Mouse (Mus musculus) erythroblast, adult 5-6 weeks (primary cell): ENCODE data around the gene Nudt3. TPM values are rescaled to one million over a fixed set of nuclear protein-coding genes. Genes with fewer than 3 reads are reported as not detected.
"Not testable (repeated sequence)": the region's sequence is repeated elsewhere in the genome, so short reads cannot be mapped to it uniquely, and the experiment has no call there.

ENCODE experiments used
- ATAC-seq: replicated peaks from 2 replicates; pipeline ENCODE4 v1.8.0; 2016; ENCODE audit warnings: moderate number of reproducible peaks, mild to moderate bottlenecking, moderate TSS enrichment, inconsistent platforms; ENCODE audit not compliant: poor library complexity, low FRiP score, severe bottlenecking
- total RNA-seq, 2 experiments: library from RNA; stranded (forward) in 1 of 2; stranded (reverse) in 1 of 2; fragments of 150-400 nt in 1 of 2; fragments of 200-764, 138-1000 nt in 1 of 2; gene quantifications; 2 replicates each; pipeline versions ENCODE4 v1.2.3 to v1.2.4; 2015 to 2017; ENCODE audit warnings: low replicate concordance in 2 of 2

The Nudt3 gene
- total RNA-seq (2015; ENCODE audit: low replicate concordance) (16.9 and 23.6 TPM in 2 replicates), total RNA-seq (2017; ENCODE audit: low replicate concordance) (26.0 and 34.3 TPM in 2 replicates)

DNA sequence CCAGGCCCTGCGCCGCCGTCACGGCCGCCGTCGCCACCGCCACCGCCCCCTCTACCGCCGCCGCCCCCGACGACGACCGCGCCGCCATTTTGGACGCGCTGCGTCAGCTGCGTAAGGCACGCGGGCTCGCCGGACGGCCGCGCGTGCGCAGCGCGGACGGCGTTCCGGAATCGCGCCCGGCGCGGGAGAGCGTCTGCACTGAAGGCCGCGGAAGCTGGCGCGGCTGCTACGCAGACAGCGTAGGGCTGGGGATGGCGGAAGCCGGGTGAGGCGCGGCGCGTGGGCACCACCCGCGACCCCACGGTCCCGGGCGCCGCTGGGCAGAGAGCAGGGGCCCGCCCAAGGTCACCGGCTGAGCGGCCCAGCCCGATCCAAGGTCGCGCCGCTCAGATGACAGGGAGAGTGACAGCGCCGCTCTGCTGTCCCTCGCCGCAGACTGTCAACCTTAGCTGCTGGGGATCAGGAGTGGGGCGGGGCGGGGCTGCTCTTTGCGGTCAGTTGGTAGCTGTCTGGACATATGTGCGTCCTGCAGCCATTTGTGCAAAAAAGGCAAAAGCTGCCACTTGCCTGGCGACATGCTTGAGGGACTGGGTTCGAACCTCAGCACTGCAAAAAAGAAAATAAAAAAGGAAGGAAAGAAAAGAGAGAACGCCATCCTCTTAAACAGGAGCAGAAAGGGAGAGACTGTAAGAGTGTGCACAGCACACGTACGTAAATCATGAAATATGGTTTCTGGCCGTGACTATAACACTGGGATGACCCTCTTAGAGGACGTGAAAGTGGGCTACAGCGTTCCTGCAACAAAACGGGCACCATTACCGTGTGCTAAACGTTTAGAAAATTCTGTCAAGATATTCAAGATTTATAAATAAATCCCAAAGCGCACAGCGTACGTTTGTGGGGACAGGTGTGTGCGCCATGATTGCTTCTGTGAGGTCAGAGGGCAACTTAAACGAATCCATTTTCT, at the start of gene Nudt3:
TSS of gene Nudt3 (minus strand) at position 136 of the 967 bp plus-strand sequence.
- peak; percentile 88 for ATAC-seq

DNA sequence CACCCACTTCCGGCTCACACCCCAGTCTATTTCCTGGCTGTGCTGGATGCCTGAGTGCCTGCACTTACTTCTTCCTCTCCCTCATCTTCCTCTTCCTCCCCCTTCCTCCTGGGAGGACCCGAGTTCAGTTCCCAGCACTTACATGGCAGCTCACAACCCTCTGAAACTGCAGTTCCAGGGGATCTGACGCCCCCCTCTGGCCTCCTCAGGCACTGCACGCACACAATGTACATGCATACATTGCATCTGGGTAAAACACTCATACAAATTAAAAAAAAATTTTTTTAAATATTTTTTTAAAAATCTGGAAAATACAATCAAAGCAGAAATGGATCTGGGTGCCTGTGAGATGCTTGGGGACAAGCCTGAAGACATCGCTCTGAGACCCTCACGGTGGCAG, 48.4 kb upstream of the Nudt3 start:
- ATAC-seq = no peak

DNA sequence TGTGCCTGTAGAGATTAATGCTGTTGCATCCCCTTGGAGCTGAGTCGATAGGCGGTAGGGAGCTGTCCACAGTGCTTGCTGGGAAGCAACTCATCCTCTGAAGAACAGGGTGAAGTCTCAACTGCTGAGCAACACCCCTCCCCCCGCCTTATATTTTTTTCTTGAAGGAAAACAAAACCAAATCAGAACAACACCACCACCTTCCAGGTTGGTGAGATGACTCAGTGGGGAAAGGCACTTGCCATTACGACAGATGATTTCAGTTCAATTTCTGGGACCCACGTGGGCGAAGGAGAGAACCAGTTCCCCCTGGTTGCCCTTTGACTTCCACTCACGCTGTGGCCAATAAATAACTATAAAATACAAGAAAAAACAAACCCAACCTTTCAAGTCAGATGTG, 35.5 kb upstream of the Nudt3 start:
- ATAC-seq = no peak

DNA sequence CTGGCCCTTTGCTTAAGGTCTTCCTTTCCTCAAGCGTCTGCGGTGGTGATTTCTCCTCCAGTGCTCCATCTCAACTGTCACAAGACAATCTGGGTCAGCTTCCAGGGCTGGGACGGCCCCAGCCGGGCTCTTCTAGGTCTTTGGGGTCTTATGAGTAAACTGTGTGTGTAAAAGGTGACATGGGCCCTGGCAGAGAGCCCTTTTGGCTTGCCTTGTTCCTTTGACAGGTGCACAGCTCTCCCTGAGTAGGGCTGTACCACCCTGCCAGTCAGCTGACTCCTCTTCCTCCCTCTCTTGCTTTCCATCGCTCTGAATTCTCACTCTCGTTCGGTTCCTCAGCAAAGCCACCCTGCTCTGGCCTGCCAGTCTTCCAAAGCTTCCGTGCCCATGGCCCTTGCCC, 33.8 kb upstream of the Nudt3 start:
- ATAC-seq = no peak

DNA sequence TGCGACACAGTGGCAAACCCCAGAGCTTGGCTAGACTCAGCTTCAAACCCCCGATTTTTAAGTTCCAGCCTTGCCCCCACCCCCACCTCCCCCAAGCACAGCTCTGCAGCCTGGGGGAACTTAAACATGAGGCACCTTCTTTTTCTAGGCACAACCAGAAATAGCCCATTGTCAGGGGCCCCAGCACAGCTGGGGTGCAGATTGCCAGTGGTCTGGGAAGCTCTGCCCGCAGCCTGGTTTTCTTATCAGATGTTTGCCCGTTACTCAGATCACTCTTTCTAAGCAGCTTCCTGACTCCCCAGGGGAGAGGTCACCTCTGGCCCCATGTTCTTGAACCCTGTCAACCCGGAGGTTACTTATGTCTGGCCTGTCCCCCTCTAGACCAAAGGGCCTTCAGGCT, 33.1 kb upstream of the Nudt3 start:
- no peak for ATAC-seq

DNA sequence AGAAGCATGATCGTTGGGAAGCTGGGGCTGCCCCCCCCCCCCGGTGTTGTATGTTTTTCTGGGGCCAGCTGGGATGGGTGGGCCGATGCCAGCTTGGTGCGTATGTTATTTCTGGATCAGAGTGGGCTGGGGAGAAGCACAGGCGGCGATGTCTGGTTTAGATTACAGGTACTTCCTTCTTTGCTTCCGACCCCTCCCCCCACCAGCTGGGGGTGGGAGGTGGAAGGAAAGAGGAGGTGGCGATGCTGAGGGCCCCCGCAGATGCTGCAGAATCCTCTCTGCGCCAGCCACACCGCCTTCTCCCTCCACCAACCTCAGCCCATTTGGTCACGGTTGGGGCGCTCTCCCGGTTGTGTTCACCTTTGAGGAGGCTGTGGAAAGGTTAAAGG, 32.7 kb upstream of the Nudt3 start:
- no peak for ATAC-seq

DNA sequence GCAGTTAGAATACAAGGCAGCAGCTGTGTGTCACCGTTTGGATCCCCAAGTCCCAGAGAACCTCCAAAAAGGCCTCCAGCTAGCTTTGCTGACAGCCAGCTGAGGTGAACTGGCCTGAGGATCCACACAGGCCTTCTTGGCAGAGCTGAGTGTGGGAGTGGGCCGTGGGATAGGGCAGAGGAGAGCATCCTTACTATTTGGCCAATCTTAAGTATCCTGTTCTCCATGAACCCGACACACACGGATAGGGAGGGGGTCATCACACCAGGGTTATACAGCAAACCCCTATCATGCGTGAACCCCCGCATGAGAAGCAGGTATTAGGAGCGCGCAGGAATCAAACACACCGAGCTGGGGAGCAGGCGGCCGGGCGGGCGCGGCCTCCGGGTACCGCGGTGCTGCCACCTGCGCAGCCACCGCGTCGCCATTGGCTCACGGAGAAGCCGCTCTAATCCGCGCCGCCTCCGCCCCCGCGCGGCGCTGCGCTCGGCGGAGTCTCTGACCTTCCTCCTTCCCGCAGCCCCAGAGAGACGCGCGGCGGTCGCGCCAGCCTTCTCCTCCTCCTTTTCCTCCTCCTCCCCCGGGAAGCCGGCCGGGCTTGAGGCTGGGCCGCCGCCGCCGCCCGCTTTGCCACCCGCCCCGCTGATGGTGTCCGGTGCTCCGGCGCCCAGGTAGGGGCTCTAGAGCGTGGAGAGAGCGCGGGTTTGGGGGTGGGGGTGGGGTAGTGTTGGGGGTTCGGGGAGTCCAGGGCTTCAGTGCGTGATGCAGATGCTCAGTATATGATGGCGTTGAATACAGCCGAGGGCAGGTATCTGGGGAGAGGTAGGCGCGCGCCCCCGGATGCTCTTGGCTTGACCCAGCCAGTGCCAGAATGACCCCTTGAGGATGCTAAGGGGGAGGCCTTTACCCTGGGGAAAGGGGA, 32.1 kb upstream of the Nudt3 start, which contains the start of gene Pacsin1:
TSS of gene Pacsin1 (plus strand) at position 421 of the 922 bp plus-strand sequence.
- no peak for ATAC-seq

DNA sequence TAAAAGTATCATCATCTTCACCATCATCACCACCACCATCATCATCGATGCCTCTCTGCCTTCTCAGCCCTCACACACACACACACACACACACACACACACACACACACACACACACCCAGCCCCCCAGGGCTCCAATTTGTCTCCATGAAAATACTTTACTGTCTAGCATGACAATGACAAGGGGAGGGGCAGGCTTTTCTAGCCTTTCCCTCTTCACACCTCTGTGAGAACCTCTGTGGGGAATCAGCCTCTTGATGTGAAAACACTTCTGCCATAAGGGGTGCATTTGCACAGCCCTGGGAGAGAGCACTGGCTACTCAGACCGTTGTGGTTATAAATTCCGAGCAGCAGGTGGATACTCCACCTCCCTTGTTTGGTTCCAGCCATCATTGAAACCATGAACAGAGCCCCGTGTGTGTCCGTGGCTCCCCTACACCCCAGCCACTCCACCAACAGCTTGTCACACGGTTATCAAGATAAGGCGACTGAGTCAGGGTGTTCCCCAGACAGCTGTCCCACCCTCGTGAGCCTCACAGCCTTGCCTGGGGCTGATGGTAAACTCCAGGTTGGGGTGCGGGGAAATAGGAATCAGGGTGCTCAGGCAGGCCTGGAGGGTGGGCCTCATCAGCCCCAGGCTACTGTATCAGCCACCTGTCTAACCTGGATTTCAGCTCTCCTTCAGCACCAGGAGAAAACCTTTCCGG, 30.1 kb upstream of the Nudt3 start:
- ATAC-seq = no peak

DNA sequence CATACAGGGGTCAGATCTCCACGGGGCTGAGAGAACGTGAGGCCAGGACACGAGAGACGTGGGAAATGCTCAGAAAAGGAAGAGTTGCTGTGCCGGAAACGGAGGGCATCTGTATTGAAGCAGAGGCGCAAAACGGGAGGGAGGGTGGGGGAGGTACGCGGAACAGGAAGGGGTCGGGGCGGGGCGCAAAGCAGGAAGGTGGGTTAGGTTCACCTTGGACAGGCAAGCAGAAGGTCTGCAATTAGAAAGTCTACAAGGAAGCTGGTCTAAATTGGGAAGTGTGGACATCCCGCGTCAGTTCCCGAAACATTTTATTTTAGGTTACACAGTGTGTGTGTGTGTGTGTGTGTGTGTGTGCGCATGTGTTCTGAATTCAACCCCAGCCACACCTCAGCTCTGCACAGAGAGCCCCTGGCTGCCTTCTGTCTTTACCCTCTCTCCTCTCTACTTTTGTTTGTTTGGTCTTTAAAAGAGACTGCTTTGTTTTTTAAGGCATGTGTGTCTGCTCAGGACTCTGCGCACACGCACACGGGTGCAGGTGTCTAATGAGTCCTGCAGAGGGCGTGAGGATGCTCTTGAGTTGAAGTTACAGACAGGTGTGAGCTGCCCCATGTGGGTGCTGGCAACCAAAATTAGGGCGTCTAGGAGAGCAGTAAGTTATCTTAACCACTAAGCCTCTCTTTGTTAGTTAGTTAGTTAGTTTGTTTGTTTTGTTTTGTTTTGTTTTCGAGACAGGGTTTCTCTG, 28.9 kb upstream of the Nudt3 start:
- ATAC-seq = no peak

DNA sequence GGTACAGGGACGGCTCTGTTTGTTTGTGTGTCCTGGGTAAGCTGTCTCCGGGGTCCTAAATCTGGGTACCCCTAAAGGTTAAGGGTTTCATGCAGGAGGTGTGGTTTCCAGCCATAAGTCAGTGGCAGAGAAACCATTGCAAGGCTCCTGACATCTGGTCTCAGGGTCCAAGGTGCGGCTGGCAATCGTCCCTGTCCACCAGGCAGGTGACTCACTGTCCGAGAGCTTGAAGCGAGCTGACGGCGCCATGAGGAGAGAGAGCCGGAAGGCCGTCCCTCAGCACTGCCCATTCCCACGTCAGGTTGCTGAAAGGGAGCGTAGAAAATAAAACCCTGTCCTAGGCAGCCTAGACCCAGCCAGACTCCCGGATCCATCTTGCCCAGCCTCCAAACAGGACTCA, 27.3 kb upstream of the Nudt3 start:
- ATAC-seq = no peak

DNA sequence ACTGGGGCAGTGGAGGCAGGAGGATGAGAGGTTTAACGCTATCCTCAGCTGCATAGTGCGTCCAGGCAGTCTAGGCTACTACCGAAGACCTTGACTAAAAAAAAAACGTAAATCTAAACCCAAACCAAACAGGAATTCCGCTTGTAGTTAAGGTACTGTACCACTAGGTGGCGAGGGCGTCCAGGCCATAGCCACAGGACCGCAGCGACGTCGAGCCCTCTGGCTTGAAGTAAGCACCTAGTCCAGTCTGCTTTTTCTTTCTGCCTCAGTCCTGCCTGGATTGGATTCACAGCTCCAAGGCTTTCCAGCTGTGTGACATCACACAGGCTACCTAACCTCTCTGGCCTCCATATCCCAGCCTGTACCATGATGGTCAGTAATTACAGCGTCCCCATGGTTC, 26.9 kb upstream of the Nudt3 start:
- ATAC-seq = peak; percentile 78

DNA sequence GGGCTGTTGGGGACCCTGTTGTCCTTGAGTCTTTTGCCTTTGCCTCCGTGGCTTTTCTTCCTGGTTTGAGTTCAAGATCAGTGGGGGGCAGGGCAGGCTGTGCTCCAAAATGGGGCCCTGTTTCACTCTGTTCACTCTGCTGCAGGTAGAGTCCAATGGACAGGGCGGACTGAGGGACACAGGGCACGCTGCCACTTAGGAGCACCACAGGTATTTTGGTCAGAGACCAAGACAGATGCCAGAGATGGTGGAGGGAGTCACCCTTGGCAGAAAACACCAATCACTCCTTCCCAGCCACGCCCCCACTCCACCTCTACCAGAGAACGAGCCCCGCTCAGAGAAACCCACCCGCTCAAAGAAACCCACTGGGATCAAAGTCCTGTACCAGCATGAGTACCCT, 22.5 kb upstream of the Nudt3 start:
- ATAC-seq = no peak

DNA sequence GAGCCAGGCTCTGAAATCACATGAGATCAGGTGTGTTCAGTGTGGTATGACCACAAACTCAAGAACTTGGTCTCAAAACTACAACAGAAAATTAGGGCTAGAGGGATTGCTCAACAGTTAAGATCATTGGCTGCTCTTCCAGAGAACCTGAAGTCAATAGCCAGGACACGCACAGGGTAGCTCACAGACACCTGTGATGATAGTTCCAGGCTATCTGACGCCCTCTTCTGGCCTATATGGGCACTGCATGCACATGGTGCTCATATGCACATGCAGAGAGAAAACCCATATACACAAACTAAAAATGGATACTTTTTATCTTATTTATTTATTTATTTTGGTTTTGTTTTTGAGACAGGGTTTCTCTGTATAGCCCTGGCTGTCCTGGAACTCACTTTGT, 21.3 kb upstream of the Nudt3 start:
- no peak for ATAC-seq

DNA sequence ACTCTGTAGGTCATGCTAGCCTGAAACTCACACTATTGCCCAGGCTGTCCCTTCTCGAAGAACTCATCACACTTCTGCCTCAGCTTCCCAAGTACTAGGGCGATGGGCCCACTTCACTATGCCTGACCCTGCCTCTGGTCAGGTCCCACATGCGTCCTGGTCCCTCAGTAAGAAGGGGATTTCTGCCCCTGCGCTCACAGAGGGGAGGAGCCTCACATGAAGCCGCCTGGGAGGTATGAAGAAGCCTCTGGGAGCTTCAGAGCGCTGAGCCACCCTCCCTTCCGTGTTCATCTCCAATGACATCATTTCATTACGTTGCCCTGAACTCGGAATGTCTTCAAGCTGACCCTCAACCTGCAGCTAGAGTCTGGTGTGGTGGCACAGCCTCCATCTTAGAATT, 20.5 kb upstream of the Nudt3 start:
- no peak for ATAC-seq

DNA sequence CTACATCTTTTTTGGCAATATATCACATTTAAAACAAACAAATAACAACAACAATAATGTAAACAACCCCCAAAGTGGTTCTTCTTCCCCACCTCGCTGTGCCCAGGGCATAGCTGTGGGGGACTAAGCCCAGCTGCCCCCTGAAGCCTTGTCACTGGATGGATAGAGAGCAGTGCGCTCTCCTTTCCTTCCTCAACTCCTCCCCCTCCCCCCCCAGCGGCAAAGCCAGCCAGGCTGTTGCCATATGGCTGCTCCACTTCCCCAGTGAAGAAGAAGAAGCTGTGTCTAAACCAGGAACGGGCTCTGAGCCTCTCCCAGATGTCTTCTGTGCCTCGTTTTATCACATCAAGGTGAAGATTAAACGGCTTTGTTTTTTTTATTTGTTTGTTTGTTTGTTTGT, 19.8 kb upstream of the Nudt3 start:
- ATAC-seq = no peak

DNA sequence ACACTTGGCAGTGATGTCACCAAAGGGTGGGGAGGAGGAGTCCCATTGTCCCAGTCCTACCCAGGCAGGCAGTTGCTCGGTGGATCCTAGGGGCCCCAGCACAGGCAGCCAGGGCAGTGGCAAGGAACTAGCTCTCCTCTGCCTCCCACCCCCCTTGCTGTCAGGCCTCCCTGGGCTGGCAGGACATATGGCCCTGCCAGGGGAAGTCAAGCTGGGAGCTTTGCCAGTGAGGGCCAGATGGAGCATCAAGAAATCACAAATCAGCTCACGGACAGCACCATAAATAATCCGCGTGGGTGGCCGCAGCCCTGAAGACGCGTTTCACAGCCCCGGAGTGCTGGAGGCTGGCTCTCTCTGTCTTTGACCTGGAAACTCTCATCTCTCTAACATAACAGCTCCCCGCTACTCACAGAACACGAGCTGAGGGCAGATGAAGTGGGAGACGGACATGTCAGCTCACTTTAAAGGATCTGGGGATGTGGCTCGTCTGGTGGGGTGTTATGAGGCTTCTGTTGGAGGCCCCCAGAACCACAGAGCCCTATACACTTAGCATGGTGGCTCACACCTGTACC, 19.3 kb upstream of the Nudt3 start:
- ATAC-seq = no peak

DNA sequence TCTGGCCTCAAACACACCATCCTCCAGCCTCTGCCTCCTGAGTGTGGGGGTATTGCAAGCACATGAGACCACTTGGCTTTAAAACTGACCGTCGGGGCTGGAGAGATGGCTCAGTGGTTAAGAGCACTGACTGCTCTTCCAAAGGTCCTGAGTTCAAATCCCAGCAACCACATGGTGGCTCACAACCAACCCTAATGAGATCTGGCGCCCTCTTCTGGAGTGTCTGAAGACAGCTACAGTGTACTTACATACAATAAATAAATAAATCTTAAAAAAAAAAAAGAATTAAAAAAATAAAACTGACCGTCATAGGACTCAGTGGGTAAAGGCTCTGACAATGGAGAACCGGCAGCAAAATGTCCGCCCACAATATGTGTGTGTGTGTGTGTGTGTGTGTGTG, 16.6 kb upstream of the Nudt3 start:
- ATAC-seq = not testable (repeated sequence)

DNA sequence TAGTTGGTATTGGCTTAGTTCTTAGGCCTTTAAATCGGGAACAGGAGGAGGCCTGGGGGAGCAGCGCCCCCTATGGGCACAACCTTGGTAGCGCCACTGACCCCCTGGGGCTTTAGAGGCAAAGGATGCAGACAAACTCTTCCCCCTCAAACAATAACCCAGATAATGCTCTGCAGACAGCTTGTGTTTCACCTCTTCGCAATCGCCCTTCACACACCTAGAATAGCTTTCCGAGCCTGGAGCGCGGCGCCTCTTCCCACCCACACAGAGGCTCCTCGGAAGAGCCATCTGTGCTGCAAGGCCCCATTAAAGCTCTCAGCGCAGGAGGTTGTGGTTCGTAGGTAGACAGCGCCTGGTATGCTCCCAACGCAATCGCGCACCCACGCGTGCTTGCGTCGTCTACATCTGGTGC, 15.6 kb upstream of the Nudt3 start:
- no peak for ATAC-seq

DNA sequence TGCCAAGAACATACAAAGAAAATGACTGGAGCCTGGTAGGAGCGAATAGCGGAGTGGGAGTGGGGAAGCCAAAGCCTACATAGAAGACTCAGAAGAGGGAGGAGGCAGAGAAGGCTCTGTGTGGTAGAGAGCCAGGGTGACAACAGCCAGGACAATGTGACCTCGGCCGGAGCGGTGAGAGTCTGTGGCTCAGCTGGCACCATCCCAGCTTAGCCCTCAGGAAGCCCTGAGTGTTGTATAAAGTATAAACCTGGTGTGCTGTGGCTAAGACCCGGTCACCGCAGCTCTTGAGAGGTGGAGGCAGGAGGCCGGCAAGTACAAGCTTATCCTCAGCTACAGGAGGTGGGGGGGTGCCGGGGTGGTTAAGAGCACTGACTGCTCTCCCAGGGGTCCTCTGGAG, 14.0 kb upstream of the Nudt3 start:
- ATAC-seq = no peak
